Mouse (Mus musculus): ENCODE measurements around the gene Cry1. TPM values are rescaled to one million over a fixed set of nuclear protein-coding genes. Genes with fewer than 3 reads are reported as not detected.

The Cry1 gene
- polyA plus RNA-seq, 1 experiment = 4.8 TPM

DNA sequence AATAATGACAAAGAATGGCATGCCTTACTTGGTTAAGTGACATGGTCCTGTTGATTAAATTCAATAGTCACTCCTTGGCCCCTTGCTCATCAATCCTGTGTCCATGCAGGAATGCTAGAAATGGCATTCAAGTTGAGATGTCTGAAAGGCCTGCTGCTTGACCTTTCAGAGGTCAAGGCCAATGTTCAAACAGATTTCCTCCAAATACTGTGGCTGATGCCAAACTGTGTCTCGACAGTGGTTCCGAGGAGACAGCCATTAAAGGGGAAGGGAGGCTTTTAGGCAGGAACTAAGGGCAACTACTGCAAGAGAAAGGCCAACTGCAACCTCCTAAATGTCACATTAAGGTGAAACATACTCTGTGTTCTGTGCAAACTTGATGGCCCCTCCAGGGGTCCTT, 20.5 kb upstream of the Cry1 start:
- no peak overlapping the region for H3K4me3 ChIP-seq (ENCODE audit: extremely low read depth, insufficient read depth, insufficient read length)
- DNase-seq (ENCODE audit: low read depth in 1 of 2, low spot score in 2 of 2) = no peak
- no peak overlapping the region for H3K27ac ChIP-seq (ENCODE audit: insufficient read depth, low read length)
- no peaks in the 10 kb centered on the region for H3K27me3 ChIP-seq (ENCODE audit: control insufficient read depth, insufficient read depth, low read length)
- no peaks in the 10 kb centered on the region for H3K36me3 ChIP-seq (ENCODE audit: control insufficient read depth, insufficient read depth, low read length)
- 80% methylated on average over 2 of the region's 2 CpGs for WGBS
- no peaks in the 10 kb centered on the region for H3K4me1 ChIP-seq (ENCODE audit: control insufficient read depth, insufficient read depth, insufficient read length)
- TF ChIP-seq POLR2A (IDR thresholded peaks at IDR 0.05; ENCODE audit: low read depth, low read length) (no peak), CTCF (IDR thresholded peaks at IDR 0.05; ENCODE audit: extremely low read depth, insufficient read depth, insufficient read length, insufficient replicate concordance) (no peak)

DNA sequence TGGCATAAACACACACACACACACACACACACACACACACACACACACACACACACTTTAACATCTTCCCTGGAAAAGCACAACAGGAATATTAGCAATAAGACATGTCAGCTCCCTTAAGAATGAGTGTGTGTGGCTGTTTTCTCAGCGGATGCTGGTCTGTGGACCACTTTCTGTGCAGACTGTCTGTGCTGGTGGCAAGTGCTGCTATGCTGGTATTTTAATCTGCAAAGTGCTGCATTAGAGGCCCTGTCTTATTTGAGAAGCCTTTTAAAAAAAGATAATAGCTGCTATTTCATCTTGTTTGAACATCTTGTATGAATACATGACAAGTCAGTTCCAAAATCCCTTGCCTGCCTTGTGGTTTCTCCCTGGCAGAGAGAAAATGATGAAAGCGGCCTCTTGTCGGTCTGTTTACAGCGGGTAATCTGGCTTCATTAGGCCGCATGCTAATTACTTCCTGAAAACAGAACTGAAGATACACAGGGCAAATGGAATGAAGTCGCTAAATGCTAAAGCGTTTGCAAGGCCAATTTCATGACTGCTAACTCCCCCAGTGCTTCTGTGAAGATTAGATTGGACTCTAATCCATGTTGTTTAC, 19.5 kb upstream of the Cry1 start:
- WGBS = 83% methylated on average over 7 of the region's 7 CpGs
- no peak for DNase-seq (ENCODE audit: low read depth in 1 of 2, low spot score in 2 of 2)
- TF ChIP-seq POLR2A (IDR thresholded peaks at IDR 0.05; ENCODE audit: low read depth, low read length) (no peak), CTCF (IDR thresholded peaks at IDR 0.05; ENCODE audit: extremely low read depth, insufficient read depth, insufficient read length, insufficient replicate concordance) (no peak)
- Histone ChIP-seq H3K4me3 (ENCODE audit: extremely low read depth, insufficient read depth, insufficient read length) (no peak overlapping the region), H3K36me3 (ENCODE audit: control insufficient read depth, insufficient read depth, low read length) (no peaks in the 10 kb centered on the region), H3K4me1 (ENCODE audit: control insufficient read depth, insufficient read depth, insufficient read length) (no peaks in the 10 kb centered on the region), H3K27ac (ENCODE audit: insufficient read depth, low read length) (no peak overlapping the region), H3K27me3 (ENCODE audit: control insufficient read depth, insufficient read depth, low read length) (no peaks in the 10 kb centered on the region)

DNA sequence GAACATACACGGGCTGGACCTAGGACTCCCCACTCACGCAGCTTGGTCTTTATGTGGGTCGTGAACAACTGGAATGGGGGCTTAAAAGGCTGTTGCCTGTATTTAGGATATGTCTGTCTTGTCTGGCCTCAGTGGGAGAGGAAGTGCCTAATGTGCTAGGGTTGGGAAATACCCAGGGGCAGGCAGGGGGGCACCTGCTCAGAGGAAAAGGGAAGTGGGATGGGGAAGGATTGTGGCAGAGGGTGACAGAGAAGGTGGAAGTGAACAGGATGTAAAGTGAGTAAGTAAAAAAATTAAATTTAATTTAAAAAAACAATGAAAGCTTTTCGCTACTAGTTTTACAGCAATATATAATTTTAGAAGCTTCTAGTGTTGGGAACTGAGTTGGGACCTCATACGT, 9.7 kb upstream of the Cry1 start:
- no peak for TF ChIP-seq POLR2A (IDR thresholded peaks at IDR 0.05; ENCODE audit: low read depth, low read length)
- no peak for TF ChIP-seq CTCF (IDR thresholded peaks at IDR 0.05; ENCODE audit: extremely low read depth, insufficient read depth, insufficient read length, insufficient replicate concordance)
- 41% methylated on average over 5 of the region's 5 CpGs for WGBS
- H3K27me3 ChIP-seq (ENCODE audit: control insufficient read depth, insufficient read depth, low read length) = no peaks in the 10 kb centered on the region; the same call in 1 of the 2 replicates
- H3K36me3 ChIP-seq (ENCODE audit: control insufficient read depth, insufficient read depth, low read length) = no peaks in the 10 kb centered on the region
- H3K27ac ChIP-seq (ENCODE audit: insufficient read depth, low read length) = no peak overlapping the region
- H3K4me3 ChIP-seq (ENCODE audit: extremely low read depth, insufficient read depth, insufficient read length) = no peak overlapping the region
- no peaks in the 10 kb centered on the region; the same call in none of the 2 replicates for H3K4me1 ChIP-seq (ENCODE audit: control insufficient read depth, insufficient read depth, insufficient read length)
- DNase-seq (ENCODE audit: low read depth in 1 of 2, low spot score in 2 of 2) = no peak

DNA sequence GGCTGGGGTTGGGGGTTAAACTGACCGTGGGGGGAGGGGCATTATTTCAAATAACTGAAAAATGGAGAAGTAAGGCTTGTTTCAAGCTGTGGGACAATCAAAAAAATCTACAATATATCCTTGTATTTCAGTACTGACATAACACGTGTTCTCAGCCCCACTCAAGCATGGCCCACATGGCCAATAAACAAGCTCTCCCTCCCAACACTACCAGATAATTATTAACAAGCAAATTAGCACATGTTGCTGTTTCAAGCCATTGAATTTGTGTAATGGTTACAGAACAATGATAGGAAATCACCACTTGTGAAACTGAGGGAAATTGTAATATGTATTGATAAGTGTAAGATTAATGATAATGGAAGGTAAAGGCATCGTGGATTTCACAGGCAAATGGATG, 8.5 kb upstream of the Cry1 start:
- no peak overlapping the region for H3K4me3 ChIP-seq (ENCODE audit: extremely low read depth, insufficient read depth, insufficient read length)
- H3K36me3 ChIP-seq (ENCODE audit: control insufficient read depth, insufficient read depth, low read length) = no peaks in the 10 kb centered on the region
- WGBS = 46% methylated on average over 3 of the region's 3 CpGs
- no peak overlapping the region for H3K27ac ChIP-seq (ENCODE audit: insufficient read depth, low read length)
- no peaks in the 10 kb centered on the region; the same call in none of the 2 replicates for H3K4me1 ChIP-seq (ENCODE audit: control insufficient read depth, insufficient read depth, insufficient read length)
- no peak for DNase-seq (ENCODE audit: low read depth in 1 of 2, low spot score in 2 of 2)
- no peak for TF ChIP-seq CTCF (IDR thresholded peaks at IDR 0.05; ENCODE audit: extremely low read depth, insufficient read depth, insufficient read length, insufficient replicate concordance)
- H3K27me3 ChIP-seq (ENCODE audit: control insufficient read depth, insufficient read depth, low read length) = no peaks in the 10 kb centered on the region; the same call in 1 of the 2 replicates

DNA sequence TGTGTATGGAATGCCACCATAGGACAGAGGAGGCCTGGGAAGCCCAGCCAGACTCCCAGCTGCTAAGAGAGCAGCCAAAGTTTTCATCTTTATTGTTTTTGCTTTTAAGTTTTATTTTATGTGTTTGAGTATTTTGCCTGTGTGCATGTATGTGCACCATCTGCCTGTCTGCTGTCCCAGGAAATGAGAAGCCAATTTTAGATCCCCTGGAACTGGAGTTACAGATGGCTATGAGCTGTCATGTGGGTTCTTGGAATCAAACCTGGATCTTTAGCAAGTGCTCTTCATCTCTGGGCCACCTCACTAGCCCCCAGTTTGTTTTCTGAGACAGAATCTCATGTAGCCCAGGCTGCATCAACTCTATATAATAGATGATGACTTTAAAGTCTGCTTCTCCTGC, 5.8 kb upstream of the Cry1 start:
- H3K27me3 ChIP-seq (ENCODE audit: control insufficient read depth, insufficient read depth, low read length) = no peaks in the 10 kb centered on the region; the same call in 1 of the 2 replicates
- no peaks in the 10 kb centered on the region for H3K36me3 ChIP-seq (ENCODE audit: control insufficient read depth, insufficient read depth, low read length)
- TF ChIP-seq POLR2A (IDR thresholded peaks at IDR 0.05; ENCODE audit: low read depth, low read length) (no peak), CTCF (IDR thresholded peaks at IDR 0.05; ENCODE audit: extremely low read depth, insufficient read depth, insufficient read length, insufficient replicate concordance) (no peak)
- no peak overlapping the region for H3K4me3 ChIP-seq (ENCODE audit: extremely low read depth, insufficient read depth, insufficient read length)
- no peak overlapping the region for H3K27ac ChIP-seq (ENCODE audit: insufficient read depth, low read length)
- no peaks in the 10 kb centered on the region; the same call in none of the 2 replicates for H3K4me1 ChIP-seq (ENCODE audit: control insufficient read depth, insufficient read depth, insufficient read length)
- no peak for DNase-seq (ENCODE audit: low read depth in 1 of 2, low spot score in 2 of 2)

DNA sequence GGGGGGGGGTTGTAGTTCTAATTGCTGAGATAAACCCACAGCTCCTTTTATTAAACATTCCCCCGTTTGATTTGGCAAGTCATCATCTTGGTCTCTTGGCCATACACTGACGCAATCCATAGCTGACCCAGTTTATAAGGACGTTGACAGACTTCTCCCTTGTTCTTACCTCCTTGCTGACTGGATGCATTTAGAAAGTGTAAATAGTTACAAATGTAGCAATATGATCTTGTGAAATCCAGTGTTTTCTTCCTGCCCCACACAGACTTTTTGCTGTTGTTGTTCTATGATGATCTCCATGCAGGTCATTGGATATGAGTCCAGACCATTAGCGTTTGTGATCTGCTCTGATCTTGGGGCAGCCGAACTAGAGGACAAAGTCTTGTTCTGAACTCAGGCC, 5.1 kb upstream of the Cry1 start:
- no peak overlapping the region for H3K27ac ChIP-seq (ENCODE audit: insufficient read depth, low read length)
- no peaks in the 10 kb centered on the region; the same call in none of the 2 replicates for H3K4me1 ChIP-seq (ENCODE audit: control insufficient read depth, insufficient read depth, insufficient read length)
- H3K36me3 ChIP-seq (ENCODE audit: control insufficient read depth, insufficient read depth, low read length) = no peaks in the 10 kb centered on the region
- TF ChIP-seq CTCF (IDR thresholded peaks at IDR 0.05; ENCODE audit: extremely low read depth, insufficient read depth, insufficient read length, insufficient replicate concordance) = no peak
- no peak for TF ChIP-seq POLR2A (IDR thresholded peaks at IDR 0.05; ENCODE audit: low read depth, low read length)
- H3K27me3 ChIP-seq (ENCODE audit: control insufficient read depth, insufficient read depth, low read length) = no peaks in the 10 kb centered on the region; the same call in 1 of the 2 replicates
- no peak overlapping the region for H3K4me3 ChIP-seq (ENCODE audit: extremely low read depth, insufficient read depth, insufficient read length)
- no peak for DNase-seq (ENCODE audit: low read depth in 1 of 2, low spot score in 2 of 2)
- WGBS = 85% methylated on average over 5 of the region's 5 CpGs

DNA sequence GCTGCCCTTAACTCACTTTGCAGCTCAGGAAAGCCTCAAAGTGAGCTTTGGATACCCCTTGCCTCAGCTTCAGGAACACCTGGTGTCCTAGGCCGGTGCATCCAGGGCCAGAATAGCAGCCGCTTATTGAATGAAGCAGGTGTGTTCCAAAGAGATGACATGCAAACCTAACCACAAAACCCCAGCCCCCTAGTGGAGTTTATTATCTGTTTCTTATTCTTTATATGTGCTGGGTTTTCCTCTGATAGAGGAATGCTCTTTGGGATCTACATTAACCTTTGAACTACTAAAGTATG, 1.6 kb upstream of the Cry1 start:
- Histone ChIP-seq H3K27ac (ENCODE audit: insufficient read depth, low read length) (no peak overlapping the region), H3K36me3 (ENCODE audit: control insufficient read depth, insufficient read depth, low read length) (no peaks in the 10 kb centered on the region), H3K27me3 (ENCODE audit: control insufficient read depth, insufficient read depth, low read length) (no peaks in the 10 kb centered on the region; the same call in 1 of the 2 replicates), H3K4me3 (ENCODE audit: extremely low read depth, insufficient read depth, insufficient read length) (no peak overlapping the region), H3K4me1 (ENCODE audit: control insufficient read depth, insufficient read depth, insufficient read length) (no peaks in the 10 kb centered on the region; the same call in 1 of the 2 replicates)
- no peak for TF ChIP-seq CTCF (IDR thresholded peaks at IDR 0.05; ENCODE audit: extremely low read depth, insufficient read depth, insufficient read length, insufficient replicate concordance)
- no peak for TF ChIP-seq POLR2A (IDR thresholded peaks at IDR 0.05; ENCODE audit: low read depth, low read length)
- DNase-seq (ENCODE audit: low read depth in 1 of 2, low spot score in 2 of 2) = no peak
- WGBS = 76% methylated on average over 2 of the region's 2 CpGs
